Mouse (Mus musculus) Patski (cell line): ENCODE measurements around the gene Grhpr. TPM values are rescaled to one million over a fixed set of nuclear protein-coding genes. Genes with fewer than 3 reads are reported as not detected.
A peak's percentile ranks its signal among the peaks of the same experiment; 100 is the strongest.
"Not testable (repeated sequence)": the region's sequence is repeated elsewhere in the genome, so short reads cannot be mapped to it uniquely, and the experiment has no call there.

Source experiments
- ATAC-seq: fragments of 100-300 bp; one replicate; pipeline ENCODE4 v1.8.0; 2021
- CTCF ChIA-PET: fragments of 350-600 bp; sonication (Branson Sonifier 250); formaldehyde crosslinking; loops from one replicate; lab custom pipeline; 2022; ENCODE audit warnings: inconsistent platforms; lab: Charles Lee
- POLR2A ChIA-PET: fragments of 350-600 bp; sonication (Branson Sonifier 250); formaldehyde crosslinking; loops from one replicate; lab custom pipeline; 2022; ENCODE audit warnings: antibody characterized with exemption, inconsistent platforms; lab: Charles Lee
- DNase-seq: peaks from one replicate; pipeline ENCODE4 v3.0.0-alpha.2; 2011; ENCODE audit warnings: low read depth, low spot score
- H3K27me3 ChIP-seq: fragments of 371-371 bp; one replicate; pipeline ENCODE4 v1.5.1; 2021
- CTCF ChIP-seq: fragments of 100-300 bp; IDR thresholded peaks from one replicate; pipeline ENCODE4 v1.5.1; 2021
- in situ Hi-C: fragments of 300-500 bp; cut with MboI; formaldehyde crosslinking; loops from 3 replicates; pipeline ENCODE4 v1.11.1; 2018; ENCODE audit warnings: low pct_unique_long_range_greater_than_20kb, mixed read lengths
- polyA plus RNA-seq: library from polyadenylated mRNA; unstranded; gene quantifications from one replicate; pipeline ENCODE4 v1.2.3, GENCODE M21; 2021

The Grhpr gene
- 23.7 TPM for polyA plus RNA-seq

DNA sequence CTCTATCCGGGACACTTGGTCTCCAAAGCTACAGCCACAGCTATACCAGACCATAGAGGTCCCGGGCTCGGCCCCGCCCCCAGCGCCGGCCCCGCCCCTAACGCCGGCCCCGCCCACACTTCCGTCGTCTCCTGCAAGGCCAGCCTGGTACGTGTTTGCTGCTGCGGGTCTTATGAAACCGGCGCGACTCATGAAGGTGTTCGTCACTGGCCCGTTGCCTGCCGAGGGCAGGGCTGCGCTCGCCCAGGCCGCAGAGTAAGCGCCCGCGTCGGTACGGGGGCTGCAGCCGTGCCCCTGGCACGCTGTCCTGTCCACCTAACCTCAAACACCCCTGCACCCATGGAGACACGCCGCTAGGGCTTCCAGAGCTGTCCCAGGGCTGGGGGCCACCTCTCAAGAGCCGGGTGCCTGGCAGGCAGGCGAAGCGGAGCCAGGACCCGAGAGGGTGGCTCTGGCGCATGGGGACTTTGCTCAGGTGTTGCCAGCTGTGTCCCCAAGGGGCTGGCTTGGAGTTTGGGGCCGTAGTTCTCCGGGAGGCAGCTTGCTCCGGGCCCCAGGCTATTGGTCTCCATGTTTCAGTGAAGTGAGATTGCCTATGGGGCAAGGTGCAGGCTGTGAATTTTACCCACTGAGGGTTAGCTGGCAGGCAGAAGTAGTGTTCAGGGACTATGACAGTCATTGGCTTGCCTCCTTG is at the start of gene Grhpr:
TSS of gene Grhpr (plus strand) at position 116 of the 694 bp plus-strand sequence.
- in situ Hi-C loops, result no loop called here
- DNase-seq (no peak), ATAC-seq (peak; percentile 77)
- TF ChIP-seq CTCF, result no peak
- ChIA-PET POLR2A (interaction anchor here (0.9 kb wide), 1 partner anchor 32 kb away, joined by 3 read pairs; no protein-coding TSS in a partner anchor), CTCF (interaction anchor here (1.0 to 1.3 kb wide), 2 partner anchors 8 to 37 kb away, joined by 4 to 5 read pairs; partner anchors contain the start of gene Polr1e)
- no peaks in the 10 kb centered on the region for H3K27me3 ChIP-seq

- ATAC-seq (no peak), DNase-seq (no peak)
- POLR2A ChIA-PET, result interaction anchor here (0.6 kb wide), 1 partner anchor 30 kb away, joined by 3 read pairs; no protein-coding TSS in a partner anchor
- H3K27me3 ChIP-seq, result no peaks in the 10 kb centered on the region
- CTCF ChIA-PET, result interaction anchor here (1.0 kb wide), 1 partner anchor 10 kb away, joined by 3 read pairs; no protein-coding TSS in a partner anchor
- in situ Hi-C loops, result no loop called here
- no peak for TF ChIP-seq CTCF
Observed at GRCm38 (mm10) chr4:44931732-44932131, 49.5 kb upstream of the Grhpr start.

DNA sequence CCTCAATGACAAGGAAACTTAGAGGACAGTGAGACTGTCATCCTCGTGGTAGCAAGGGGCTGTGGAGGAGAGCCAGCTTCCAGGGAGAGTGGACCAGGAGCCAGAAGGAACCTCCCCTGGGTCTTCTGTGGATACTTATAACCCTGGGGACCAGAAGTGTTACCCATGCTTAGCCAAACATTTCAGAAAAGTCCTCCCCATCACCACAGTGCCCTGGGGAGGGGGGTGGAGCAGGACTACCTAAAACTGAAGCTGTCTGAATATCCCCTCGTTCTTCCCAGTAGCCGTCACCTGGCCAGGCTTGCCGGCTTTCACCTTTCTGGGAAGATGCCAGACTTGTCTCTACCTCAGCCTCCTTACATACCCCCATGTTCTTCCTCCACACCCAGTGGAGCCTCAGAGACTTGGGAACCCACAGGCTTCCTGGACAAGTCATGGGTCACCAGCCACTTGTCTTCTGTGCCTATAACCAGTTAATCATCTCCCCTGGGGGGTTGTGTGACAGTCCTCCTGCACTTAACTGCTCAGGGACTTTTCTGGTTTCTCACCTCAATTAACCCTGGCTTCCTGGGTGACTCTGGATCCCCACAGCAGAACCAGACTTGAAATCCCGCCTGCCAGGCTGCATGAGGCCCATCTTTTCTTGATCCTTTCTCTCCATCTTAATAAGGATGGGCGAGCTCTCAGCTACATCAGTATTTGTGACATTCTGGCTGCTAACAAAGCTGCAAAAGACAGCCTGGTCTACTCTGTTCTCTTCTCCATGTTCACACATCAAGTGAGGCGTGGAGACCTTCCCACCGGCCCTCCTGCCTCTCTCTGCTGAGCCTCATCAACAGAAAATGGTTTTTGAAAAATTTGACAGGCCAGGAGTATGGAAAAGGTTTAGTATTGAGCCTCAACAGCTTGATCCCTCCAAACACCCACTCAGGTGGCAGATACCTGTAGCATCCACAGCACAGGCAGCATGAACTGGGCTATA is 42.5 kb upstream of the Grhpr start:
- ATAC-seq (no peak), DNase-seq (no peak)
- in situ Hi-C loops, result no loop called here
- TF ChIP-seq CTCF, result no peak
- POLR2A ChIA-PET, result no interaction called here
- no peaks in the 10 kb centered on the region for H3K27me3 ChIP-seq
- CTCF ChIA-PET, result interaction anchor here (1.0 kb wide), 1 partner anchor 13 kb away, joined by 8 read pairs; no protein-coding TSS in a partner anchor

DNA sequence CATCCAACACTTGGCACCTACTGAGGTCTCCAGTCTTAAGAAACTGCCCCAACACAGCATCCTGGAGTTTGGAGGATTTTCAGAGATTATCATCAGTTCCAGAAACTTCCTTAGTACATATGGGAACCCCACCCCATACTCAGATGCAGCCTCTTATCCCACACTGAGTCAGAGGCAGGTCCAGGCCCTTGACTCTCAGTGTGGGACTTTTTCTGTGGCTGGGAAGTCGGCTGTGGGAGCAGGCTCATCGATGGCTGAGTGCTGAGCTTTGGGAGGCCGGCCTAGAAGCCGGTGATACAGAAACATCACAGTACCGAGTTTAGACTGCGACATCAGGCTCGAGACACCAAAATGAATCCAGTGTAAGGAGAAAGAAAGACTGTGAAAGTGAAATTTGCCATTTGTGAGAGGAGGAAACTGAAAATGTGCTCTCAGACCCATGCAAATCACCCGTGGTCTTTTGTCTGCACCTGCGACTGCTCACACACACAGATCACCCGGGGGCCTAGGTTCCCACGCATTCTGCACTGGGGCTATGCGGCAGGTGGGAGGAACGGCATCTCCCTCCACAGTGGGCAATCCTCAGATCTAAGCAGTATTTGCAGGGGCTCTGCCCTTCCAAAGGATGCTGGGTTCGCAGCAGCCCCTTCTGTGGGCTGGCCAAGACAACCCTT is 41.5 kb upstream of the Grhpr start:
- in situ Hi-C loops, result no loop called here
- ChIA-PET CTCF (no interaction called here), POLR2A (no interaction called here)
- TF ChIP-seq CTCF, result no peak
- DNase-seq, result no peak
- no peaks in the 10 kb centered on the region for H3K27me3 ChIP-seq
- ATAC-seq, result no peak

GRCm38 (mm10) chr4:44940286-44940685 is 40.9 kb upstream of the Grhpr start:
- DNase-seq (no peak), ATAC-seq (no peak)
- ChIA-PET CTCF (interaction anchor here (1.4 kb wide), 1 partner anchor 16 kb away, joined by 4 read pairs; no protein-coding TSS in a partner anchor), POLR2A (no interaction called here)
- H3K27me3 ChIP-seq, result no peaks in the 10 kb centered on the region
- no peak for TF ChIP-seq CTCF
- in situ Hi-C loops, result no loop called here

DNA sequence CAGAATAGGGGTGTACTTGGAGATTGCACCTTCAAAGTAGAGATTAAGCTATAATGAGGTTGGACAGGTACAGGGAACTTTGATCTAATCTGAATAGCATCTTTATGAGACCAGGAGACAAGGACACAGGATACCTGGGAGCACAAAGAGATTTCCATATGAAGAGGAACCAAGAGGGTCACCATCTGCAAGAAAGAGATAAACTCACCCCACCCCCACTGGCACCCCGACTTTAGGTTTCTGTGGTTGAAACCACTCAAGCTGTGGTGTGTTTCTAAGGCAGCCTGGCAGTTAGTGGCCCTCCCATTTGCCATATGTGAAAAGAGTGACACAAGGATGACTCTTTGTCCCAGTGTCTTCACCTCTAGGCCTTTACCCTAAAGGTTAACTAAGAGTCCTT is 39.0 kb upstream of the Grhpr start:
- CTCF ChIA-PET, result no interaction called here

DNA sequence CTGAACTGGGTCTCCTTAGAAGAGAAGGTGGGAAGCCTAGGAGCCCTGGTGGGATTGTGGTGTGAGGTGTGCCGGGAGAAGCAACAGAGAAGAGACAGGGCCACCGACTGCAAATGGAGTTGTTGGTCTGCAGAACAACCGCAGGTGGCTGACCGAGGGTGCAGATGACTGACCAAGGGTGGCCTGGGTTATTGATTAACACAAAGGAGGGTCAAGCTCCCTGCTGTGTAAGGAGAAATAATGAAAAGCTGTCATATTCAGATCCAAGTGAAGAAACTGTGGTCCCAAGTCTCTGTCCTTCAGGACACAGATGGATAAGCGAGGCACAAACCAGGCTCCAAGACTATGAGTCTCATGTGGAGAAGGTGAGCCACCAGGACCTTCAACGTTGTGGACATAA is 37.7 kb upstream of the Grhpr start:
- ATAC-seq (no peak), DNase-seq (no peak)
- H3K27me3 ChIP-seq, result no peaks in the 10 kb centered on the region
- no peak for TF ChIP-seq CTCF
- in situ Hi-C loops, result no loop called here
- CTCF ChIA-PET, result no interaction called here
- POLR2A ChIA-PET, result no interaction called here

More for the DNA sequence above, 39.0 kb upstream of the Grhpr start:
- POLR2A ChIA-PET, result no interaction called here
- ATAC-seq, result no peak
- in situ Hi-C loops, result no loop called here
- no peaks in the 10 kb centered on the region for H3K27me3 ChIP-seq
- TF ChIP-seq CTCF, result no peak
- DNase-seq, result no peak

GRCm38 (mm10) chr4:44944426-44945075 is 36.6 kb upstream of the Grhpr start:
- in situ Hi-C loops, result no loop called here
- no peaks in the 10 kb centered on the region for H3K27me3 ChIP-seq
- POLR2A ChIA-PET, result no interaction called here
- DNase-seq, result no peak
- no peak for ATAC-seq
- no peak for TF ChIP-seq CTCF
- CTCF ChIA-PET, result no interaction called here

DNA sequence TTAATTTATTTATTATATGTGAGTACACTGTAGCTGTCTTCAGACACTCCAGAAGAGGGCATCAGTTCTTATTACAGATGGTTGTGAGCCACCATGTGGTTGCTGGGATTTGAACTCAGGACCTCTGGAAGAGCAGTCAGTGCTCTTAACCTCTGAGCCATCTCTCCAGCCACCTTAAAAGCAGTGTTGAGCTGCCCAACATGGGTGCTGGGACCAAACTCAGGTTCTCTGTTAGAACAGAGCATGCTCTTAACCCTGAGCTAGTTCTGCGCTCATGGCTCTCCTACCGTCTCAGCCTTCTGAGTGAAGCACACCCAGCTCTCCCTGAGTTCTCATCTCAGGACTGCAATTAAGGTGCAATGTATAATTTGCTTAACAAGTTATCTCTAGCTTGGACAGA is 35.1 kb upstream of the Grhpr start:
- H3K27me3 ChIP-seq, POLR2A ChIA-PET, DNase-seq, in situ Hi-C loops, ATAC-seq: not testable (repeated sequence)
- CTCF ChIA-PET, result interaction anchor here (1.3 kb wide), 1 partner anchor 25 kb away, joined by 3 read pairs; no protein-coding TSS in a partner anchor

DNA sequence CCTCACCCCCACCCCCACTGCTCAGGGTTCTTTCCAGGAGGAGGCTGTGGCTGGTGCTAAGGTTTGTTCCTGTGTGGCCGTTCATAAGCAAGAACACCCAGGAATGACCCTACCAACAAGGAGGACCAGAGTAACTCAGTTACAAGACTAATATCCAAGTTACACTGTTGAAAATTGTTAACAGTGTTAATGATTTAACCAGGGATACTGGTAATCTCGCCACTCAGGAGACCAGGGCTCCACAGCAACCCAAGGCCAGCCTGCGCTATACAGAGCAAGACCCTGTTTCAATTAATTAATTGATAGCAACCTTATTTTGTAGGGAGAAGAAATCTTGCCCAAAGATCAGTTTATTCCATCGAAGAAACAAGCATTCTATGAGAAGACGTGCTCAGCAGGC is 33.7 kb upstream of the Grhpr start:
- ATAC-seq (no peak), DNase-seq (no peak)
- H3K27me3 ChIP-seq, result no peaks in the 10 kb centered on the region
- no peak for TF ChIP-seq CTCF
- POLR2A ChIA-PET, result no interaction called here
- CTCF ChIA-PET, result no interaction called here
- in situ Hi-C loops, result no loop called here
